Mouse (Mus musculus) gastrocnemius, postnatal 10 days (tissue): ENCODE measurements at regions not wholly inside any gene's neighbourhood (a gene's known extent, or its start where the extent isn't known, plus 50 kb on each side); places are given as distances from the start of the nearest gene placed in this dataset.
"Not testable (repeated sequence)": the region's sequence is repeated elsewhere in the genome, so short reads cannot be mapped to it uniquely, and the experiment has no call there.

ENCODE experiments used
- DNase-seq: peaks from one replicate; pipeline ENCODE4 v3.0.0; 2021; ENCODE audit warnings: mixed read lengths

GRCm38 (mm10) chr3:40398184-40398583 is 132.9 kb upstream of the Intu start:
- no peak for DNase-seq

DNA sequence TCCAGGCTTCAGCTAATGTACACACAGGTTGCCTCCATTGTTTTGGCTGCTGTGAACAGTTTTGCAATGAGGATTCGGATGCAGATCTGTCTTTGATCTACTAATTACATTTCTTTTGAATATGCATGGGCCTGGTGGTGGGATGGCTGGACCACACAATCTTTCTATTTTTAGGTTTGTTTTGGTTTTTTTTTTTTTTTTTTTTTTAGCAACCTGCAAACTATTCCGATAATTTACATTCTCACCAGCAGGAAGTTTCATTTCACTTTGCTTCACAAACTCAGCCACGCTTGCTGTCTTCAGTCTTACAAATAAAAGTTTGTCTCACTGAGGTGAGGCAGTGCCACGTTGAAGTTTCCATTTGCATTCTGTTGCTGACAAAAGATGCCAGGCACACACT is 127.7 kb upstream of the Intu start:
- DNase-seq, result no peak

- no peak for DNase-seq
Observed at GRCm38 (mm10) chr3:40405095-40405948, 125.8 kb upstream of the Intu start.

GRCm38 (mm10) chr3:40405949-40406236 is 125.2 kb upstream of the Intu start:
- no peak for DNase-seq

DNA sequence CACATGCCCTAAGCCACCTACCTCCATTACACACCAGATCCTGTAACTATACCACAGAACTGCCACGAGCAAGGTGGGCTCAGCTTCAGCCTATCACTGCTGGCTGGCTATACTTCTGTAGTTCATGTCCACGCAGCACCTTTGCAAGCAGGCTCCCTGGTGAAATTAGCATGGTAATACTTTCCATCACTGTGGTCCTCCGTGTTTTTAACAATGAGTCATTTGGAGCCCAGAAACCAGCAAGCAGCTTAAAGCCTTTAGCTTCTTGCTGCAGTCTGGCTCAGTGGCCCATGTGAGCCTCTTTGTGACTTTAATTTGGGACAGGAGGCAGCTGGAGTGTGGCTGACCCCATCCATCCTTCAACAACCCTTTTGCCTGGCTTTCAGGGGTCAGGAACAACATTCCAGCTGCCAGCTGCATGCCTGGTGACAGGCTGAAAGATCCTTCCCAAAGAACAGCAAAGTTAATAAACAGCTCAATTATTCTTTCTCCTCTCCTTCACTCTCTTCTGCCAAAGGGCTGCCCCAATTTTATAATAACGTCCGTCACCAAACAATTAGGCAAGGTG is 122.1 kb upstream of the Intu start:
- no peak for DNase-seq

DNA sequence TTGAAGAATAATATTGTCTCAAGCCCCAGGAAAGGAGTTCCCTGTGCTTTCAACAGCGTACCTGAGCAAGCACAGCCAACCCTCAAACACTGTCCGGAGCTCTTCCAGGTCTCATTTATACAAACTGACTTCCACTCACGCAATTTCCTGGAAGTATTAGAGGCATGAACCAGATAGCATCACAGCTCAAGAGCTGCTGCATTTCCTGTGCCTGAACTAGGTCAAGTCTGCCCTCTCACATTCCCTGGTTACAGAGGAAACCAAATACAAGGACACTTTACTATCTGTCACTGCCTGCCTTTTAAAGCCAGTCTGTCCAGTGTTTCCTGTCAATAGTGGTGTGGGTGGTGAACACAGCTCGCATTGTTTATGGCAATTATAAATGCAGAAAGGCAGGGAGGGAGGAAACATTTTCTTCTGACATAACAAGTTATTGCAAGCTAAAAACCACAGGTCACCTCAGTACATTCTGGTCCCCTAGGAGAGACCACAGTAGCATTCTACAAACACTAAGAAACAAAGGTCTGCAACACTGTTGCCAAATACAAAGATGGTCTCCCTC is 120.3 kb upstream of the Intu start:
- DNase-seq, result no peak

DNA sequence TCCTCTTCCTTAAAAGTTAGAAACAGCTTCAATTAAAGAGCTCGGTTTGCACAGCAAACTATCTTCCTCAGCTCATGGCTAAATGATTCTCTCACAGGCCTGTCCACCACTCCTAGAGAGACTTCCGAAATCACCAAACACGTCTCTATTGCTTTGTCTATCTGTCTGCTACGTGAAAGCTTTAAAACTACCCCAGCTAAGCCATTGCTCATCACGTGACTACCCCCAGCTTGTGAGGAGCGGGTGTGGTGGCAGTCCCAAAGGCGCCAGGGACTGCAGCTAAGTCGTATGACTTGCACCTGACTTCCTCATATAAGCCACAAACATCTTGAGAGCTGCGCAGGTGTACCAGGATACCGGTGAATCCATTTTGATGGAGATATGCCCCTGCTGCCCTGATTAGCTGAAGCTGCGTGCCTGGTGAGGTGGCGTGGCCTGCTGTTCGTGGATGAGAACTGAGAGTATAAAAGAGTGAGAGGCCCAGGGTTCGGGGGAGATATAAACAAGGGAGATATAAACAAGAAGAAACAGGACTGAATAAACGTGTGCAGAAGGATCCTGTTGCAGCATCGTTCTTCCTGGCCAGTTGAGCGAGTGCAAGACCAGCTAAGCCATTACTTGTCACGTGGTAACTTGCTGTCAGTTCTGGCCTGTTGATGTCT is 105.8 kb upstream of the Intu start:
- not testable (repeated sequence) for DNase-seq

GRCm38 (mm10) chr3:40426070-40426469 is 105.0 kb upstream of the Intu start:
- no peak for DNase-seq

GRCm38 (mm10) chr3:40428021-40428420 is 103.1 kb upstream of the Intu start:
- no peak for DNase-seq

- DNase-seq, result no peak
Observed at GRCm38 (mm10) chr3:40438251-40438650, 92.8 kb upstream of the Intu start.

- DNase-seq, result no peak
Observed at GRCm38 (mm10) chr3:40441092-40442036, 89.7 kb upstream of the Intu start.

DNA sequence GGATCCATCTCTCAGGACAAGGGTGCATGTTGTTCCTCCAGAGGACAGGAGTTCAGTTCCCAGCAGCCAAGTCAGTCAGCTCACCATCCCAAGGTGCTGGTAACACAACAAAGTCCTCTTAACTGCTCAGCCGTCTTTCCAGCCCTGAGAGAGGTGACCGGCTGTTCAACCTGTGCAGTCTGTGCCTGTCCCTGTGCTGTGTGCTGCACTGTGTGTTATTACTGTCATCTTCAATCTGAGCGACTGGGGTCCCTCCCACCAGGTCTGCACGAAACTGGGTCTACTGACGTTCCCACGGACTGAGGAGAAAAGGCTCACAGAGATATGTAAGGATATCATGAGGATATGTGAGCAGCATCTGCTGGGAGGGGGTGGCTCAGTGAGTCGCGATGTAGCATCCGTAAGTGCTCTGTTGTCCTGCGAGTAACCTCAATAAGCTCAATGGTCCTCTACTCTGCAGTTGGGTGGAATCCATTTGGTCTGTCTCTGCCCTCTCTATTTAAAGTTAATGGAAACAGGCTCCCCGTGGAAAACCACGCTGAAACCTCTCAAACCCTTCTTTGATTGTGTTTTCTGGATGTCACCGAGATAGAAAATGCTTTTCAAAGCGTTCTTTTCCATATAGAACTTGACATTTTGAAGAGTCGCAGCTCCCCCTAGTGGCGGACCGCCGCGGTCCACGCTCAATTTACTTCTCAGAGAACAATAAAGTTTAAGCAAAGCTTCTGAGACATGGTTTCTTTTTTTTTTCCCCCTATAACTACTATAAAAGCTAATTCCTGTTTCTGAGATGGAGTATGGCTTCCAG is 87.1 kb upstream of the Intu start:
- DNase-seq, result peak; percentile 71

DNA sequence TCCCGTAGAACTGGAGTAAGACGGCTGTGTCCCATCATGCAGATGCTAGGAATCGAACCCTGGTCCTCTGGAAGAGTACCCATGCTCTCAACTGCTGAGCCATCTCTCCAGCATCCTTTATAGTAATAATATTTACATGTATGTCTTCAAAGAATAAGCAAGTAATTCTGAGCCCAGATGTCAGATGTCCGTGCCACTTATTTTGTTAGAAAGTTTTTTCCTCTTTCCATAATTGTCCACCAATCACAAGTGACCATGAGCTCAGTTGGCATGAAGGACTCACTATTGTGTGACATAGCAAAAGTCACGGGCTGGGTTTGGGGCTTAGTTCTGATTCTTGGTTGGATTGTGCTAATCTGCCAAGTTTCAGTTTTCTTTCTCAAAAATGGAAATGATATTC is 78.1 kb upstream of the Intu start:
- no peak for DNase-seq

- DNase-seq, result no peak
Observed at GRCm38 (mm10) chr3:40453552-40453951, 77.5 kb upstream of the Intu start.

GRCm38 (mm10) chr3:40456070-40456469 is 75.0 kb upstream of the Intu start:
- no peak for DNase-seq

GRCm38 (mm10) chr3:40458490-40458889 is 72.6 kb upstream of the Intu start:
- DNase-seq, result no peak

GRCm38 (mm10) chr3:40463446-40463845 is 67.6 kb upstream of the Intu start:
- DNase-seq, result no peak

GRCm38 (mm10) chr3:40470101-40470500 is 61.0 kb upstream of the Intu start:
- no peak for DNase-seq

GRCm38 (mm10) chr3:40472766-40473165 is 58.3 kb upstream of the Intu start:
- DNase-seq, result no peak

DNA sequence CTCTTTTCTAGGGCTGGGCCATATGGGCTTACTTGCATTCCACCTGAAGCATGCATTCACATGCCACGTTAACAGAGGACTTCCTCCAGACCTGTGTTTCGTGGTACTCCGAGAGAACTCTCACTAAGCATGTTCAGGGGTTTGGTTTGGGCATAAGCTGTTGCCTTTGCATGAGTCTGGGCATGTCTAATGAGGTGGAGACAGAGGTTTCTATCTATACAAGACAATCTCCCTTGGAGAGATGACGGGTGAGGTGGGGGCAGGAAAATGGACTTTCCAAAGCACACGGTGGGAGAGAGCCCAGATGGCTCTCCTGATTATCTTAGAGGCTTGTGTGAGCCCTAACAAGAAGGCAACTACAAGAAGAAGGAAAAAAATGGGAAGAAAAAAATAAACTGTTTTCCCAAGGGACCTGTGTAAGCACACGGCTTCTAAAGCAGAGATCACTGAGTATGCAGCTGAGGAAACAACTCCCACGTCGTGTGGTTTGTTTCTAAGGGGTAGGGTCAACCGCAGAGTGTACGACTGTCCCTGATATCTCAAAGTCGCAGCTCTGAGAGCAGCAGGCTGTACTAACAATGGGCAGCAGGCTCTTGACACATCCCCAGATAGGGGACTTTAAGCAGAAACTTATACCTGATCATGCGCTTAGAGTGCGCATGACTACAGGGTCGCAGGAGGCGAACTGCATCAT is 50.7 kb upstream of the Intu start:
- DNase-seq, result no peak
